37 mouse cellular contexts compared by ENCODE assay signal in genomic region chr12:66245461-66246099, GRCm38 (mm10). TPM values are rescaled to one million over a fixed set of nuclear protein-coding genes. Genes with fewer than 3 reads are reported as not detected.
A peak's percentile ranks its signal among the peaks of the same experiment; 100 is the strongest.
DNase-seq lines count a peak whose midpoint lies in the region; ATAC-seq and TF ChIP-seq lines count a peak whose summit lies in the region.
"Had no signal": no experiment of that assay in that cellular context is flagged by ENCODE, and none has a peak within 500 bp of the region (broad histone marks: within the 10 kb centered on the region; RNA-seq: fewer than 3 reads in every experiment).

No protein-coding gene starts in this region.

- no peaks in the 10 kb centered on the region for H3K27me3 ChIP-seq in hindbrain, embryonic 13.5 days
- no peaks in the 10 kb centered on the region for H3K27me3 ChIP-seq in hindbrain, embryonic 10.5 days (ENCODE audit: insufficient read depth, poor library complexity, severe bottlenecking)
- H3K27me3 ChIP-seq in midbrain, embryonic 16.5 days (ENCODE audit: control insufficient read depth, insufficient read depth, low read depth, low read length): no peaks in the 10 kb centered on the region
- H3K27me3 ChIP-seq in midbrain, embryonic 11.5 days (ENCODE audit: control insufficient read depth, insufficient read depth, low read length): no peaks in the 10 kb centered on the region
- no peaks in the 10 kb centered on the region for H3K27me3 ChIP-seq in forebrain, postnatal 0 days (ENCODE audit: insufficient read depth, low read length)
- H3K27me3 ChIP-seq in neural tube, embryonic 14.5 days (ENCODE audit: control insufficient read depth, insufficient read depth, low read length): no peaks in the 10 kb centered on the region
- H3K27me3 ChIP-seq in kidney, embryonic 16.5 days (ENCODE audit: insufficient read depth, low read length): no peaks in the 10 kb centered on the region
- H3K27me3 ChIP-seq: embryonic facial prominence, embryonic 13.5 days; midbrain, embryonic 12.5 days; Patski had no signal

- peak; percentile 54; the same call in 1 of the 2 replicates for ATAC-seq in hindbrain, embryonic 13.5 days (ENCODE audit: low FRiP score)
- peak; percentile 51; the same call in 1 of the 2 replicates for ATAC-seq in midbrain, embryonic 16.5 days
- no peak for ATAC-seq in midbrain, embryonic 11.5 days (ENCODE audit: low FRiP score)
- no peak for ATAC-seq in forebrain, postnatal 0 days
- peak; percentile 79 for ATAC-seq in neural tube, embryonic 14.5 days (ENCODE audit: low read depth)
- no peak for ATAC-seq in kidney, embryonic 16.5 days (ENCODE audit: low FRiP score, low TSS enrichment)
- ATAC-seq: intestine, postnatal 0 days; Patski had no signal

- peak overlapping the region; percentile 44 for H3K27ac ChIP-seq in hindbrain, embryonic 13.5 days
- no peak overlapping the region for H3K27ac ChIP-seq in hindbrain, embryonic 10.5 days
- no peak overlapping the region for H3K27ac ChIP-seq in midbrain, embryonic 16.5 days (ENCODE audit: low read length)
- H3K27ac ChIP-seq in midbrain, embryonic 11.5 days (ENCODE audit: low read depth, low read length): no peak overlapping the region
- H3K27ac ChIP-seq in forebrain, postnatal 0 days (ENCODE audit: low read depth, low read length): no peak overlapping the region
- 0 out of 2 replicates have a peak overlapping the region, but pooled peaks have one; percentile 22 for H3K27ac ChIP-seq in neural tube, embryonic 14.5 days (ENCODE audit: low read depth, low read length)
- no peak overlapping the region for H3K27ac ChIP-seq in kidney, embryonic 16.5 days (ENCODE audit: low read length)
- H3K27ac ChIP-seq: embryonic facial prominence, embryonic 13.5 days; liver, embryonic 14.5 days; midbrain, embryonic 12.5 days; stomach, postnatal 0 days had no signal

- WGBS in hindbrain, embryonic 13.5 days: 57% methylated on average over 6 of the region's 6 CpGs
- WGBS in hindbrain, embryonic 10.5 days: 88% methylated on average over 6 of the region's 6 CpGs
- WGBS in midbrain, embryonic 16.5 days: 64% methylated on average over 6 of the region's 6 CpGs
- whole genome bisulfite sequencing in midbrain, embryonic 11.5 days: 90% methylated on average over 6 of the region's 6 CpGs
- WGBS in forebrain, postnatal 0 days: 39% methylated on average over 6 of the region's 6 CpGs
- WGBS in neural tube, embryonic 14.5 days: 39% methylated on average over 6 of the region's 6 CpGs
- WGBS in kidney, embryonic 16.5 days: 90% methylated on average over 6 of the region's 6 CpGs

- H3K4me3 ChIP-seq in hindbrain, embryonic 13.5 days: no peak overlapping the region
- no peak overlapping the region for H3K4me3 ChIP-seq in hindbrain, embryonic 10.5 days
- H3K4me3 ChIP-seq in midbrain, embryonic 16.5 days (ENCODE audit: low read depth, low read length): no peak overlapping the region
- no peak overlapping the region for H3K4me3 ChIP-seq in midbrain, embryonic 11.5 days (ENCODE audit: low read depth, low read length)
- no peak overlapping the region for H3K4me3 ChIP-seq in forebrain, postnatal 0 days (ENCODE audit: low read depth, low read length)
- H3K4me3 ChIP-seq in neural tube, embryonic 14.5 days (ENCODE audit: low read depth, low read length): no peak overlapping the region
- no peak overlapping the region for H3K4me3 ChIP-seq in kidney, embryonic 16.5 days (ENCODE audit: low read length)
- H3K4me3 ChIP-seq: embryonic facial prominence, embryonic 13.5 days; midbrain, embryonic 12.5 days; myocyte had no signal

- no peak overlapping the region for H3K4me2 ChIP-seq in hindbrain, embryonic 13.5 days
- H3K4me2 ChIP-seq in midbrain, embryonic 16.5 days (ENCODE audit: low read length): no peak overlapping the region
- H3K4me2 ChIP-seq in midbrain, embryonic 11.5 days: no peak overlapping the region
- no peak overlapping the region for H3K4me2 ChIP-seq in forebrain, postnatal 0 days (ENCODE audit: low read depth)
- H3K4me2 ChIP-seq in neural tube, embryonic 14.5 days (ENCODE audit: low read depth, low read length): no peak overlapping the region
- H3K4me2 ChIP-seq in kidney, embryonic 16.5 days (replicated peaks; ENCODE audit: low read depth, low read length): no peak overlapping the region
- H3K4me2 ChIP-seq: embryonic facial prominence, embryonic 13.5 days; lung, embryonic 14.5 days; midbrain, embryonic 12.5 days had no signal

- TF ChIP-seq CTCF in forebrain, postnatal 0 days (IDR thresholded peaks at IDR 0.05; ENCODE audit: low read depth): no peak

- H3K9me3 ChIP-seq in hindbrain, embryonic 13.5 days: no peaks in the 10 kb centered on the region
- no peaks in the 10 kb centered on the region for H3K9me3 ChIP-seq in hindbrain, embryonic 10.5 days
- H3K9me3 ChIP-seq in midbrain, embryonic 16.5 days (replicated peaks; ENCODE audit: control insufficient read depth, low read length, poor library complexity, severe bottlenecking): no peaks in the 10 kb centered on the region
- no peaks in the 10 kb centered on the region for H3K9me3 ChIP-seq in midbrain, embryonic 11.5 days (ENCODE audit: control insufficient read depth, low read length)
- no peaks in the 10 kb centered on the region for H3K9me3 ChIP-seq in forebrain, postnatal 0 days (ENCODE audit: low read length)
- no peaks in the 10 kb centered on the region for H3K9me3 ChIP-seq in neural tube, embryonic 14.5 days (ENCODE audit: control insufficient read depth, low read length)
- no peaks in the 10 kb centered on the region for H3K9me3 ChIP-seq in kidney, embryonic 16.5 days (ENCODE audit: low read length)
- H3K9me3 ChIP-seq: embryonic facial prominence, embryonic 13.5 days; midbrain, embryonic 12.5 days had no signal

- no peak overlapping the region for H3K9ac ChIP-seq in hindbrain, embryonic 13.5 days
- H3K9ac ChIP-seq in midbrain, embryonic 16.5 days (ENCODE audit: low read depth, low read length): no peak overlapping the region
- H3K9ac ChIP-seq in midbrain, embryonic 11.5 days (ENCODE audit: low read length): no peak overlapping the region
- H3K9ac ChIP-seq in forebrain, postnatal 0 days: no peak overlapping the region
- no peak overlapping the region for H3K9ac ChIP-seq in neural tube, embryonic 14.5 days (replicated peaks; ENCODE audit: low read depth, low read length)
- no peak overlapping the region for H3K9ac ChIP-seq in kidney, embryonic 16.5 days (replicated peaks; ENCODE audit: low read length)
- H3K9ac ChIP-seq: embryonic facial prominence, embryonic 13.5 days; liver, embryonic 14.5 days; lung, embryonic 14.5 days; midbrain, embryonic 12.5 days had no signal

- H3K4me1 ChIP-seq in hindbrain, embryonic 13.5 days (replicated peaks): peaks cover 5% of the 10 kb centered on the region
- H3K4me1 ChIP-seq in hindbrain, embryonic 10.5 days (replicated peaks): no peaks in the 10 kb centered on the region
- H3K4me1 ChIP-seq in midbrain, embryonic 16.5 days (ENCODE audit: control insufficient read depth, insufficient read depth, low read length): no peaks in the 10 kb centered on the region
- H3K4me1 ChIP-seq in midbrain, embryonic 11.5 days (ENCODE audit: control insufficient read depth, insufficient read depth, low read length): no peaks in the 10 kb centered on the region
- H3K4me1 ChIP-seq in forebrain, postnatal 0 days (ENCODE audit: insufficient read depth): no peaks in the 10 kb centered on the region
- peaks cover 4% of the 10 kb centered on the region; the same call in 1 of the 2 replicates for H3K4me1 ChIP-seq in neural tube, embryonic 14.5 days (ENCODE audit: control insufficient read depth, insufficient read depth, low read length)
- H3K4me1 ChIP-seq in kidney, embryonic 16.5 days (ENCODE audit: insufficient read depth, low read length): no peaks in the 10 kb centered on the region
- H3K4me1 ChIP-seq: embryonic facial prominence, embryonic 13.5 days; midbrain, embryonic 12.5 days had no signal

- no peaks in the 10 kb centered on the region for H3K36me3 ChIP-seq in hindbrain, embryonic 13.5 days
- H3K36me3 ChIP-seq in hindbrain, embryonic 10.5 days: no peaks in the 10 kb centered on the region
- no peaks in the 10 kb centered on the region for H3K36me3 ChIP-seq in midbrain, embryonic 16.5 days (ENCODE audit: control insufficient read depth, insufficient read depth, low read length)
- no peaks in the 10 kb centered on the region for H3K36me3 ChIP-seq in midbrain, embryonic 11.5 days (ENCODE audit: control insufficient read depth, insufficient read depth, low read length)
- no peaks in the 10 kb centered on the region for H3K36me3 ChIP-seq in forebrain, postnatal 0 days (ENCODE audit: insufficient read depth)
- H3K36me3 ChIP-seq in neural tube, embryonic 14.5 days (ENCODE audit: control insufficient read depth, insufficient read depth, low read length): no peaks in the 10 kb centered on the region
- H3K36me3 ChIP-seq in kidney, embryonic 16.5 days (ENCODE audit: insufficient read depth, low read length): no peaks in the 10 kb centered on the region
- H3K36me3 ChIP-seq: embryonic facial prominence, embryonic 13.5 days; midbrain, embryonic 12.5 days had no signal

- no peak for DNase-seq in hindbrain, embryonic 10.5 days (ENCODE audit: low spot score)
- no peak for DNase-seq in midbrain, embryonic 11.5 days (ENCODE audit: low spot score, missing footprints)
- DNase-seq in forebrain, postnatal 0 days: peak; percentile 5
- DNase-seq in thymus, postnatal 4 days: no peak
- DNase-seq: adrenal gland, postnatal 10 days; cerebellum, adult 11-12 months; cerebellum, adult 9-11 months; embryo, embryonic 11 days; gastrocnemius, postnatal 10 days; heart, postnatal 14 days; kidney, adult 9 months; kidney, postnatal 14 days; layer of hippocampus, adult 9-11 months; liver; right cerebral cortex, adult 18-20 months; right cerebral cortex, postnatal 4 days; thymus, adult 18-20 months; thymus, postnatal 36 days had no signal

RNA-seq across cellular contexts. Expression of gene Rpl10l, which starts 38.6 kb away (rescaled TPM):
- polyA plus RNA-seq in hindbrain, embryonic 13.5 days (2015; fragmentation: Nextera tagmentation; extraction: Ambion mirVana): not detected in 2 replicates
- polyA plus RNA-seq in hindbrain, embryonic 10.5 days (2016; fragmentation: Nextera tagmentation; extraction: Ambion mirVana): not detected in 2 replicates
- polyA plus RNA-seq in midbrain, embryonic 16.5 days (2015; fragmentation: Nextera tagmentation; extraction: Ambion mirVana): not detected in 2 replicates
- not detected in 2 replicates for polyA plus RNA-seq in midbrain, embryonic 11.5 days (2014; fragmentation: Nextera tagmentation; extraction: Ambion mirVana)
- not detected in 2 replicates for total RNA-seq in forebrain, postnatal 0 days (2014; rRNA removed)
- not detected in 2 replicates for polyA plus RNA-seq in forebrain, postnatal 0 days (2015; fragmentation: Nextera tagmentation; extraction: Ambion mirVana)
- polyA plus RNA-seq in neural tube, embryonic 14.5 days (2014; fragmentation: Nextera tagmentation; extraction: Ambion mirVana): not detected in 2 replicates
- not detected in 2 replicates for polyA plus RNA-seq in kidney, embryonic 16.5 days (2015; fragmentation: Nextera tagmentation; extraction: Ambion mirVana)
- total RNA-seq: adrenal gland, postnatal 10 days; gastrocnemius, postnatal 10 days; granulocyte monocyte progenitor cell, adult 5-6 weeks; heart, postnatal 14 days; left cerebral cortex, postnatal 10 days; megakaryocyte progenitor cell, adult 5-6 weeks; MEL had no signal
- polyA plus RNA-seq: embryonic facial prominence, embryonic 13.5 days; heart, embryonic 14.5 days; intestine, postnatal 0 days; limb, embryonic 11.5 days; liver, embryonic 14.5 days; lung, embryonic 14.5 days; midbrain, embryonic 12.5 days; myocyte; Patski; spleen, adult 2 months; stomach, postnatal 0 days had no signal

Comparison
In these comparisons a context has a peak if more than half of its experiments do, and no peak if none do; other contexts are left out.
1. ATAC-seq: peak in hindbrain, embryonic 13.5 days (single experiment), midbrain, embryonic 16.5 days (single experiment) and neural tube, embryonic 14.5 days (single experiment); none in midbrain, embryonic 11.5 days (single experiment), forebrain, postnatal 0 days (single experiment) and kidney, embryonic 16.5 days (single experiment).
2. H3K27ac ChIP-seq: peak in hindbrain, embryonic 13.5 days (single experiment) and neural tube, embryonic 14.5 days (single experiment); none in hindbrain, embryonic 10.5 days (single experiment), midbrain, embryonic 16.5 days (single experiment), midbrain, embryonic 11.5 days (single experiment), forebrain, postnatal 0 days (single experiment) and kidney, embryonic 16.5 days (single experiment).